Mouse (Mus musculus) stomach, postnatal 0 days (tissue): ENCODE results near the gene Edc4.
A peak's percentile ranks its signal among the peaks of the same experiment; 100 is the strongest.

Experiments used
- CTCF ChIP-seq: IDR thresholded peaks from 2 replicates; pipeline ENCODE4 v1.5.1; 2016; ENCODE audit warnings: antibody characterized with exemption, low read depth, mild to moderate bottlenecking, moderate library complexity
- EP300 ChIP-seq: optimal IDR thresholded peaks from 2 replicates; pipeline ENCODE3; 2016; ENCODE audit warnings: antibody characterized with exemption

- peak; percentile 78 for TF ChIP-seq CTCF
- no peak for TF ChIP-seq EP300
These were observed 45.4 kb upstream of the Edc4 start for GRCm38 (mm10) chr8:105835318-105835717.
